Mouse (Mus musculus) cerebellum, adult 2 months (tissue): ENCODE data around the gene Flad1.

ENCODE experiments used
- CTCF ChIP-seq: fragments of 200-500 bp; IDR thresholded peaks from 2 replicates; pipeline ENCODE4 v1.5.1; 2011; ENCODE audit warnings: low read depth, mild to moderate bottlenecking, control low read depth, low read length, moderate library complexity, borderline replicate concordance; ENCODE audit not compliant: insufficient read depth
- POLR2A ChIP-seq: fragments of 200-500 bp; IDR thresholded peaks from 2 replicates; pipeline ENCODE4 v1.6.1; 2011; ENCODE audit warnings: low read length, control low read depth, borderline replicate concordance; ENCODE audit not compliant: insufficient read depth

GRCm38 (mm10) chr3:89388134-89388881, 23.4 kb downstream of the Flad1 start:
- TF ChIP-seq CTCF, result no peak
- TF ChIP-seq POLR2A, result no peak
